Comparison of ENCODE assay signal across 8 mouse cellular contexts in genomic region chr16:24490751-24491485, GRCm38 (mm10).
DNase-seq lines count a peak whose midpoint lies in the region; ATAC-seq and TF ChIP-seq lines count a peak whose summit lies in the region.

No protein-coding gene starts in this region.

- H3K27ac ChIP-seq in heart, embryonic 13.5 days (replicated peaks): peak overlapping the region; percentile 94
- peak overlapping the region; percentile 73 for H3K27ac ChIP-seq in limb, embryonic 14.5 days (replicated peaks; ENCODE audit: low read depth, low read length)

- H3K27me3 ChIP-seq in heart, embryonic 13.5 days (replicated peaks): no peaks in the 10 kb centered on the region
- no peaks in the 10 kb centered on the region for H3K27me3 ChIP-seq in limb, embryonic 14.5 days (ENCODE audit: control insufficient read depth, insufficient read depth, low read length)

- no peak; the same call in 1 of the 2 replicates for ATAC-seq in heart, embryonic 13.5 days (ENCODE audit: extremely low read depth, insufficient number of reproducible peaks, low FRiP score, low TSS enrichment)
- peak; percentile 81 for ATAC-seq in limb, embryonic 14.5 days (ENCODE audit: low FRiP score, low read depth)

- H3K36me3 ChIP-seq in heart, embryonic 13.5 days: peaks cover 6% of the 10 kb centered on the region; the same call in 1 of the 2 replicates
- H3K36me3 ChIP-seq in limb, embryonic 14.5 days (ENCODE audit: control insufficient read depth, insufficient read depth, low read length): no peaks in the 10 kb centered on the region

- 51% methylated on average over 18 of the region's 18 CpGs for WGBS in heart, embryonic 13.5 days
- 39% methylated on average over 18 of the region's 18 CpGs for WGBS in limb, embryonic 14.5 days

- H3K4me2 ChIP-seq in heart, embryonic 13.5 days: no peak overlapping the region
- H3K4me2 ChIP-seq in limb, embryonic 14.5 days (replicated peaks; ENCODE audit: low read depth, low read length, severe bottlenecking): peak overlapping the region; percentile 3; the same call in 1 of the 2 replicates

- peaks cover 86% of the 10 kb centered on the region for H3K4me1 ChIP-seq in heart, embryonic 13.5 days
- H3K4me1 ChIP-seq in limb, embryonic 14.5 days (ENCODE audit: control insufficient read depth, insufficient read depth, low read length): peaks cover 65% of the 10 kb centered on the region

- no peak overlapping the region for H3K4me3 ChIP-seq in heart, embryonic 13.5 days
- no peak overlapping the region for H3K4me3 ChIP-seq in limb, embryonic 14.5 days (replicated peaks; ENCODE audit: low read length)

- no peaks in the 10 kb centered on the region for H3K9me3 ChIP-seq in heart, embryonic 13.5 days
- no peaks in the 10 kb centered on the region for H3K9me3 ChIP-seq in limb, embryonic 14.5 days (ENCODE audit: control insufficient read depth, low read length)

- no peak for TF ChIP-seq POLR2A in limb, embryonic 14.5 days (IDR thresholded peaks at IDR 0.05; ENCODE audit: borderline replicate concordance, extremely low read depth, insufficient read depth, insufficient read length)

- peak; percentile 58 to 60 for DNase-seq in heart, adult 18-20 months
- no peak for DNase-seq in heart, adult 8-10 months (ENCODE audit: low spot score)
- DNase-seq in embryo, embryonic 10.5 days (ENCODE audit: low spot score): peak; percentile 55
- DNase-seq in limb, embryonic 14.5 days (ENCODE audit: low spot score): peak; percentile 81
- peak; percentile 78 for DNase-seq in retina, postnatal 1 day
- DNase-seq in c-Kit-positive CD71-positive TER-119-positive erythroid progenitor cells, embryonic 14.5 days (ENCODE audit: low spot score): no peak
- DNase-seq in natural killer cell, adult 2 months (ENCODE audit: low spot score in 2 of 2): no peak

- peak overlapping the region; percentile 63 for H3K9ac ChIP-seq in heart, embryonic 13.5 days
- no peak overlapping the region for H3K9ac ChIP-seq in limb, embryonic 14.5 days (ENCODE audit: low read depth, low read length, severe bottlenecking)

Comparison
In these comparisons a context has a peak if more than half of its experiments do, and no peak if none do; other contexts are left out.
1. DNase-seq: peak in heart, adult 18-20 months (2 of 2), embryo, embryonic 10.5 days (single experiment), limb, embryonic 14.5 days (single experiment) and retina, postnatal 1 day (single experiment); none in heart, adult 8-10 months (single experiment), c-Kit-positive CD71-positive TER-119-positive erythroid progenitor cells, embryonic 14.5 days (single experiment) and natural killer cell, adult 2 months (0 of 2).